Mouse (Mus musculus): ENCODE data around the gene Slc43a3. TPM values are rescaled to one million over a fixed set of nuclear protein-coding genes. Genes with fewer than 3 reads are reported as not detected.
"Not testable (repeated sequence)": the region's sequence is repeated elsewhere in the genome, so short reads cannot be mapped to it uniquely, and the experiment has no call there.

Gene Slc43a3
- polyA plus RNA-seq, 1 experiment from 2014 or later = 4.2 TPM

DNA sequence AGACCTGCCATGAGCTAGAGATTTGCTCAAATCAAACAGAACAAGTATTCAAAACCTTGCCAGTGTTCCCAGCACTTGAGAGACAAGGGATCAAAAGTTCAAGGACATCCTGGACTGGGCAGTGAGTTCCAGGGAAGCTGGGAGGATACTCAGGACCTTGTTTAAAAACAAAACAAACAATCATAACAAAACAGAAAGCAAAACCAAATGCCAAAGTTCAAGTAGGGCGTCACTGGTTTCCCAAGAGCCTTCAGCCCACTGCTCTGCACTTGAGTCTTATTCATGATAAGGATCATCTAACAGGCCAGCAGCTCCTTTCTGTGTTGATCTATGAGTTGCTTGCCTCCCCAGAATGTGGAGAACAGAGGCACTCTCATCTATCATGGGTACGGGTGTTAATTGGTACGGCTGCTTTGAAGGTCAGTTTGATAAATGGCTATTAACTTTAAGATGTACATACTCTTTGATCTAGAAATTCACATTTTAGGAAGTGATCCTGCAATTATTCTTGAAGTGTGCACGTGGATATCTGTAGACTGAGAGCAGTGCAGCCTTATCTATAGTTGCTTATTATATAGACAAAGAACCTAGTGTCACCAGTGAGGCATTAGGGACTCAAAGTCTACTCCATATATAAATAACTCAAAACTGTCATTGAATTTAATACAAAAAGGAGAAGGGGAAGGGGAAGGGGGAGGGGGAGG lies 40.7 kb upstream of the Slc43a3 start:
- no peaks in the 10 kb centered on the region for H3K36me3 ChIP-seq (ENCODE audit: control insufficient read depth, insufficient read depth, low read length)
- H3K4me2 ChIP-seq (ENCODE audit: low read length) = no peak overlapping the region
- no peak overlapping the region for H3K9ac ChIP-seq (replicated peaks; ENCODE audit: low read length)
- WGBS = 80% methylated on average over 4 of the region's 4 CpGs
- H3K27me3 ChIP-seq (ENCODE audit: control insufficient read depth, insufficient read depth, low read length) = no peaks in the 10 kb centered on the region
- no peak overlapping the region for H3K27ac ChIP-seq (replicated peaks; ENCODE audit: low read depth, low read length)
- no peaks in the 10 kb centered on the region for H3K9me3 ChIP-seq (ENCODE audit: control insufficient read depth, low read length)
- H3K4me3 ChIP-seq (replicated peaks; ENCODE audit: low read depth, low read length) = no peak overlapping the region
- no peak for DNase-seq
- H3K4me1 ChIP-seq (ENCODE audit: control insufficient read depth, insufficient read depth, low read length) = no peaks in the 10 kb centered on the region
- ATAC-seq (ENCODE audit: low FRiP score, low TSS enrichment) = no peak

DNA sequence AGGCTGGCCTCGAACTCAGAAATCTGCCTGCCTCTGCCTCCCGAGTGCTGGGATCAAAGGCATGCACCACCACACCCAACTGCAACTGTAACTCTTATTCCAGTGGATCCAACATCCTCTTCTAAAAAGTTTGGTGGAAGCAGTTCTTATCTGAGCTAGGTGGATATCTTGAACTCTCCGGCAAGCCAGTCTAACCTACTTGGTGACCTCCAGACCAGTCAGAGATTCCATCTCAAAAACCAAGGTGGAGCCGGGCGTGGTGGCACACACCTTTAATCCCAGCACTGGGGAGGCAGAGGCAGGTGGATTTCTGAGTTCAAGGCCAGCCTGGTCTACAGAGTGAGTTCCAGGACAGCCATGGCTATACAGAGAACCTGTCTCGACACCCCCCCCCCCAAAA lies 39.7 kb upstream of the Slc43a3 start:
- not testable (repeated sequence) for H3K36me3 ChIP-seq (ENCODE audit: control insufficient read depth, insufficient read depth, low read length); H3K9me3 ChIP-seq (ENCODE audit: control insufficient read depth, low read length); H3K4me1 ChIP-seq (ENCODE audit: control insufficient read depth, insufficient read depth, low read length); DNase-seq; H3K4me3 ChIP-seq (replicated peaks; ENCODE audit: low read depth, low read length); H3K4me2 ChIP-seq (ENCODE audit: low read length); H3K27me3 ChIP-seq (ENCODE audit: control insufficient read depth, insufficient read depth, low read length); ATAC-seq (ENCODE audit: low FRiP score, low TSS enrichment); H3K9ac ChIP-seq (replicated peaks; ENCODE audit: low read length); H3K27ac ChIP-seq (replicated peaks; ENCODE audit: low read depth, low read length)
- WGBS = 93% methylated on average over 6 of the region's 6 CpGs

DNA sequence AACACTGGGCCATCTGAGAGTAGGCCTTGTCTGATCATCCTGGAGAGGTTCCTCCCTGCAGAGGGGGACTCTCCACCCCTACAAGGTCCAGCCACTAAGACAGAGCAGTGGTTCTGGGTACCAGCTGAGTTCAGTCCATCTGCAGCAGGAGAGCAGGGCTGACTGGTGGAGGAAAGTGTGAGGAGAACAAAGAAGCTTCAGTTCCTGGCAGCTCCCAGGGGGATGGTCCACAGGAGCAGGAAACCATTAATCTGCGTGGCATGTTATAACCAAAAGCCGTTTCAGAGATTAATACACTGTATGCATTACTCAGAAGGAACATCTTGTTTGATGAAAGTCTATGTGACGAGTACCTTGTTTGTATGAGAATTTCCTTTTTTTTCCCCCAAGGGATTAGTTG lies 23.7 kb upstream of the Slc43a3 start:
- no peaks in the 10 kb centered on the region for H3K9me3 ChIP-seq (ENCODE audit: control insufficient read depth, low read length)
- 65% methylated on average over 3 of the region's 3 CpGs for WGBS
- no peaks in the 10 kb centered on the region for H3K36me3 ChIP-seq (ENCODE audit: control insufficient read depth, insufficient read depth, low read length)
- DNase-seq (no peak), ATAC-seq (ENCODE audit: low FRiP score, low TSS enrichment) (no peak)
- no peak overlapping the region for H3K4me2 ChIP-seq (ENCODE audit: low read length)
- H3K4me1 ChIP-seq (ENCODE audit: control insufficient read depth, insufficient read depth, low read length) = no peaks in the 10 kb centered on the region
- H3K4me3 ChIP-seq (replicated peaks; ENCODE audit: low read depth, low read length) = no peak overlapping the region
- no peak overlapping the region for H3K9ac ChIP-seq (replicated peaks; ENCODE audit: low read length)
- no peaks in the 10 kb centered on the region for H3K27me3 ChIP-seq (ENCODE audit: control insufficient read depth, insufficient read depth, low read length)
- H3K27ac ChIP-seq (replicated peaks; ENCODE audit: low read depth, low read length) = no peak overlapping the region

DNA sequence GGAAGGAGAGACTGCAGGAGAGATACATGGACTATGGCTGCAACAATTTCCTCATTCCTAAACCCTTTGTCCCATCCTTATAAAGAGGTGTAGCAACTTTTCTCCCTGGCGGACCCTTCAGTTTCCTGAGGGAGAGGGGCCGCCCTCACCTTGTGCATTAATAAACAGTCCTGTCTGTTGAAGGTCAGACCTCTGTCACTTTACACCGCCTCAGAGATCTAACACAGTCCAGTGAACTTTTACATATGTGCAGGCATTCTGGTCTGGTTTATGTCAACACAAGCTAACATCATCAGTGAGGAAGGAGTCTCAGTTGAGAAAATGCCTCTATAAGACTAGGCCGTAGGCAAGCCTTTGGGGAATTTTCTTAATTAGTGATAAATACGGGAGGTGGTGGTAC lies 22.5 kb upstream of the Slc43a3 start:
- no peak overlapping the region for H3K4me3 ChIP-seq (replicated peaks; ENCODE audit: low read depth, low read length)
- DNase-seq = no peak
- no peak for ATAC-seq (ENCODE audit: low FRiP score, low TSS enrichment)
- H3K9ac ChIP-seq (replicated peaks; ENCODE audit: low read length) = no peak overlapping the region
- 88% methylated on average over 5 of the region's 5 CpGs for WGBS
- H3K27me3 ChIP-seq (ENCODE audit: control insufficient read depth, insufficient read depth, low read length) = no peaks in the 10 kb centered on the region
- no peaks in the 10 kb centered on the region for H3K9me3 ChIP-seq (ENCODE audit: control insufficient read depth, low read length)
- no peaks in the 10 kb centered on the region for H3K36me3 ChIP-seq (ENCODE audit: control insufficient read depth, insufficient read depth, low read length)
- no peak overlapping the region for H3K4me2 ChIP-seq (ENCODE audit: low read length)
- no peak overlapping the region for H3K27ac ChIP-seq (replicated peaks; ENCODE audit: low read depth, low read length)
- H3K4me1 ChIP-seq (ENCODE audit: control insufficient read depth, insufficient read depth, low read length) = no peaks in the 10 kb centered on the region

DNA sequence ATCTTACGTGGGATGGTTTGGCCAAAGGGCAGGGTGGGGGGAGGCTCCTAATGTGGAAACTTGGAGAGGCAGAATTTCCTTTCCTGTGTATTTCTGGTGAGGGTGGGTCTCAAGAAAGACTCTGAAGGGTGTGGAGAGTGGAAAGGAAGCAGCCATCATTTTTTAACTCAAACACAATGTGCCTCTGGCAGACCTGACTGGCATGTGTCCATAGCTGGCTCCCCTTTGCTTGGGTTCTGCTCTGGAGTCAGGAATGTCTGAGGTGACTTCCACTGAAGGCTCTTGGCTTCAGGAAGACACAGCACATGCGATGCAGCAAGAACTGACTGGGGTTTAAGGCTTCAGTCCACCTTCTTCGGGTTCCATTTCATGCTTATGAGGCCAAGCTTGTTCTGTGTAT lies 21.0 kb upstream of the Slc43a3 start:
- Histone ChIP-seq H3K27ac (replicated peaks; ENCODE audit: low read depth, low read length) (no peak overlapping the region), H3K4me3 (replicated peaks; ENCODE audit: low read depth, low read length) (no peak overlapping the region), H3K4me1 (ENCODE audit: control insufficient read depth, insufficient read depth, low read length) (no peaks in the 10 kb centered on the region), H3K4me2 (ENCODE audit: low read length) (no peak overlapping the region), H3K9ac (replicated peaks; ENCODE audit: low read length) (no peak overlapping the region), H3K27me3 (ENCODE audit: control insufficient read depth, insufficient read depth, low read length) (no peaks in the 10 kb centered on the region), H3K36me3 (ENCODE audit: control insufficient read depth, insufficient read depth, low read length) (no peaks in the 10 kb centered on the region), H3K9me3 (ENCODE audit: control insufficient read depth, low read length) (no peaks in the 10 kb centered on the region)
- 81% methylated on average over 3 of the region's 3 CpGs for WGBS
- no peak for DNase-seq
- ATAC-seq (ENCODE audit: low FRiP score, low TSS enrichment) = no peak

DNA sequence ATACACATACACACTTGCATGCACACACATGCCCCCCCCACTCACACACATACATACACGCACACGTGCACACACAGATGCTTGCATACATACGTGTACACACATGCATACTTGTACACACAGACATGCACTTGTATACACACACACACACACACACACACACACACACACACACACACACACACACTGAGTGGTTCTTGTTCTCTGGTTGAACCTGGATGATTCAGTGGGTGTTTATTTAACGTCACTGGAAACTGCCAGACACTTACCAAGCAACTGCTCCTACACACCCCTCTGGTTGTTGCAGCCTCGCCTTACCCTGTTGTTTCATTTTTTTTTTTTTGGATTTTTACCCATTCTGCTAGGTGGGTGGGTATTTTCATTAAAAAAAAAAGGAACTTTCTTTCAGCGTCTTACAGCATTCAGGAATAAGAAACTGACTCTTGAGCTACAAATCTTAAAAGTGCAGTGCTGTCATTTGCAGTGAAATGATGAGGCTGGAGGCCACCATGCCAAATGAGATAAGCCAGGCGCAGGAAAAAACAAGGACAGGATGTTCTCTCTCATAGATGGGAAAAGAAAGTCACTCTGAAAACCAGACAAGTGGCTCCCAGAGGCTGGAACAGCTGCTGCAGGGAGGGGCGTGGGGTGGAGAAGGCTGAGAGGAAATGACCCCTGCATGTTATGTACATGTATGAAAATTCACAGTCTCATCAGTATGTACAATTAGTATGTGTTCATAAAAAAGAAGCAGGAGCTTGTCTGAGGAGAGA lies 19.6 kb upstream of the Slc43a3 start:
- no peaks in the 10 kb centered on the region for H3K9me3 ChIP-seq (ENCODE audit: control insufficient read depth, low read length)
- 82% methylated on average over 8 of the region's 8 CpGs for WGBS
- H3K4me2 ChIP-seq (ENCODE audit: low read length) = no peak overlapping the region
- no peak overlapping the region for H3K9ac ChIP-seq (replicated peaks; ENCODE audit: low read length)
- no peaks in the 10 kb centered on the region for H3K36me3 ChIP-seq (ENCODE audit: control insufficient read depth, insufficient read depth, low read length)
- ATAC-seq (ENCODE audit: low FRiP score, low TSS enrichment) (no peak), DNase-seq (no peak)
- no peak overlapping the region for H3K4me3 ChIP-seq (replicated peaks; ENCODE audit: low read depth, low read length)
- no peaks in the 10 kb centered on the region for H3K4me1 ChIP-seq (ENCODE audit: control insufficient read depth, insufficient read depth, low read length)
- H3K27ac ChIP-seq (replicated peaks; ENCODE audit: low read depth, low read length) = no peak overlapping the region
- H3K27me3 ChIP-seq (ENCODE audit: control insufficient read depth, insufficient read depth, low read length) = no peaks in the 10 kb centered on the region

DNA sequence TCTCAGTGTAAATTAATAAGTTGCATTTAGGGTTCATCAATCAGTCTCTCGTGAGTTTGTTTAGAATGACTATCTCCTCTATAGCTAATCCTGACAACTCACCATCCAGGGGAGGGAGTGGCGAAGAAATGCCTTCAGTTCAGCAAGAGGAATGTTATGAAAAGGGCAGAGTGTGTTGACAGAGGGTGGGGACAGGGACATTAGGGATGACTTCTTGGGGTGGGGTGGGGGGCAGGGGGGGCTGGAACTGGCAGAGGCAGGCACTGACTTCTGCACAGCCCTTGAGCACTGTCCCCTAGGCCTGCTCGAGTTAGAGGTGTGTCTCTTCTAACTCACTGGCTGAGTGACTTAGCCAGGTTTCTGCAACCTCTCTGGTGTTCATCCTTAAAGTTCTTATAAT lies 18.2 kb upstream of the Slc43a3 start:
- Histone ChIP-seq H3K27ac (replicated peaks; ENCODE audit: low read depth, low read length) (no peak overlapping the region), H3K36me3 (ENCODE audit: control insufficient read depth, insufficient read depth, low read length) (no peaks in the 10 kb centered on the region), H3K9me3 (ENCODE audit: control insufficient read depth, low read length) (no peaks in the 10 kb centered on the region), H3K9ac (replicated peaks; ENCODE audit: low read length) (no peak overlapping the region), H3K27me3 (ENCODE audit: control insufficient read depth, insufficient read depth, low read length) (no peaks in the 10 kb centered on the region), H3K4me3 (replicated peaks; ENCODE audit: low read depth, low read length) (no peak overlapping the region), H3K4me2 (ENCODE audit: low read length) (no peak overlapping the region), H3K4me1 (ENCODE audit: control insufficient read depth, insufficient read depth, low read length) (no peaks in the 10 kb centered on the region)
- DNase-seq (no peak), ATAC-seq (ENCODE audit: low FRiP score, low TSS enrichment) (no peak)
- WGBS = 69% methylated on average over 3 of the region's 3 CpGs

DNA sequence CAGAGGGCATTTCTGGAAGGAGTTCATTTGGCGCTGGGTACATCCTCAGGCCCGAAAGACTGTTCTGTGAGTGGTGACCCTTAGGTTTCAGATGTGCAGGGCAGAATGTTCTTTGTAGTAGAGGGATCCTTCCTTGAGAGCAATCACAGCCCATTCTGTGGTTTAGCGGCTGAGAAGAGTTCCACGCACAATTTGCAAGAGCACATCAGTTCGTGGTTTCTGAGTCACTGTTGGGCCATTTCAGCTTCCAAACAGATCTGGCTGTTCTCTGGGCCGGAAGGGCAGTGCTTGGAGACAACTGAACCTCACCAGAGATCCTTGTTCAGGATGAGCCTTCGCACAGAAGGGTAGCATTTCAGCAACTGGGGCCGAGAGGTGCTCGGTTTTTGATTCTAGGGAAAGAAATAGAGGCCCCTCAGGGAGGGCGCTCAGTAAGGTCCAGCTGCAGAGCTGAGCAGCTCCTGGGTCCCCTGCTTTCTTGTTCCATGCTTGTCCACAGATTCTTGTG lies 16.7 kb upstream of the Slc43a3 start:
- Histone ChIP-seq H3K27me3 (ENCODE audit: control insufficient read depth, insufficient read depth, low read length) (no peaks in the 10 kb centered on the region), H3K9me3 (ENCODE audit: control insufficient read depth, low read length) (peaks cover 4% of the 10 kb centered on the region; the same call in 1 of the 2 replicates), H3K36me3 (ENCODE audit: control insufficient read depth, insufficient read depth, low read length) (no peaks in the 10 kb centered on the region), H3K4me2 (ENCODE audit: low read length) (no peak overlapping the region), H3K4me1 (ENCODE audit: control insufficient read depth, insufficient read depth, low read length) (no peaks in the 10 kb centered on the region), H3K4me3 (replicated peaks; ENCODE audit: low read depth, low read length) (no peak overlapping the region), H3K27ac (replicated peaks; ENCODE audit: low read depth, low read length) (no peak overlapping the region), H3K9ac (replicated peaks; ENCODE audit: low read length) (no peak overlapping the region)
- DNase-seq (no peak), ATAC-seq (ENCODE audit: low FRiP score, low TSS enrichment) (no peak)
- WGBS = 89% methylated on average over 10 of the region's 10 CpGs

DNA sequence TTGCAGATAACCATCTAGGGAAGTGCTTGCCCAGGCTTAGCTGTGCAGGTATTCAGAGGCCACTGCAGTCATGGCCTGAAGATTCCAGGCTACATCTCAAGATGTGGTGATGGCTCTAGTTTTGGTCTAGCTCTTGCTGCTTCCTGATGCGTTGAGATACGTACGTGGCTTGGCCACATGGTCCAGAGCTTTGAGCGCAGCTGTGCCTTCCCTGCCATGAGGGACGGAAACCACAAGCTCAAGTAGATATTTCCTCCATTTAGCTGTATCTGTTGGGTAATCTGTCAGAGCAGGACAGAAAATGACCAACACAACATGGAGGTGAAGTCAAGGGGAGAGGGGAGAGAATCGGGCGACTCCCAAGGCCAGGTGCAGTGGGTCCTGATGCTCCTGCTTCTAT lies 6.2 kb upstream of the Slc43a3 start:
- no peaks in the 10 kb centered on the region for H3K9me3 ChIP-seq (ENCODE audit: control insufficient read depth, low read length)
- no peaks in the 10 kb centered on the region for H3K27me3 ChIP-seq (ENCODE audit: control insufficient read depth, insufficient read depth, low read length)
- ATAC-seq (ENCODE audit: low FRiP score, low TSS enrichment) (no peak), DNase-seq (no peak)
- H3K4me3 ChIP-seq (replicated peaks; ENCODE audit: low read depth, low read length) = no peak overlapping the region
- H3K36me3 ChIP-seq (ENCODE audit: control insufficient read depth, insufficient read depth, low read length) = no peaks in the 10 kb centered on the region
- no peaks in the 10 kb centered on the region for H3K4me1 ChIP-seq (ENCODE audit: control insufficient read depth, insufficient read depth, low read length)
- 96% methylated on average over 7 of the region's 7 CpGs for WGBS
- H3K4me2 ChIP-seq (ENCODE audit: low read length) = no peak overlapping the region
- H3K27ac ChIP-seq (replicated peaks; ENCODE audit: low read depth, low read length) = no peak overlapping the region
- H3K9ac ChIP-seq (replicated peaks; ENCODE audit: low read length) = no peak overlapping the region
